Mouse (Mus musculus) liver, postnatal 0 days (tissue): Measurements from ENCODE around the gene Lmo3.

ENCODE experiments used
- CTCF ChIP-seq: sonication (generic); IDR thresholded peaks from 2 replicates; pipeline ENCODE4 v1.5.1; 2016; ENCODE audit warnings: antibody characterized with exemption, low read depth
- EP300 ChIP-seq: IDR thresholded peaks from 2 replicates; pipeline ENCODE4 v1.6.1; 2016; ENCODE audit warnings: antibody characterized with exemption, low read depth, mild to moderate bottlenecking

GRCm38 (mm10) chr6:138482834-138483233 is 98.9 kb downstream of the Lmo3 start:
- TF ChIP-seq CTCF, result no peak
- TF ChIP-seq EP300, result no peak
